Mouse (Mus musculus) layer of hippocampus, postnatal 14 days (tissue): ENCODE measurements around the gene Farp2. TPM values are rescaled to one million over a fixed set of nuclear protein-coding genes. Genes with fewer than 3 reads are reported as not detected.

Source experiments
- total RNA-seq, 2 experiments: library from RNA; stranded (reverse); gene quantifications; 2 replicates each; pipeline ENCODE4 v1.2.3; 2021

Gene Farp2
- total RNA-seq, 2 experiments from 2014 or later = 14.3 to 14.6 TPM

Other genes with a start within 250 kb of the Farp2 start
- 10 to 100 TPM; 20.6 to 23.4 TPM for gene Mterf4, start 206.2 kb upstream of the Farp2 start, total RNA-seq
- gene Ppp1r7, start 169.2 kb upstream of the Farp2 start, total RNA-seq = 10 to 100 TPM; 57.5 to 64.3 TPM
- 1 to 10 TPM; 5.2 to 6.7 TPM for gene Pask, start 168.6 kb upstream of the Farp2 start, total RNA-seq
- gene Ano7, start 138.1 kb upstream of the Farp2 start, total RNA-seq = under 1 TPM; 0.10 to 0.37 TPM
- 100 to 1,000 TPM; 146 to 155 TPM for gene Hdlbp, start 33.3 kb upstream of the Farp2 start, total RNA-seq
- gene Stk25, start 146.6 kb downstream of the Farp2 start, total RNA-seq = 100 to 1,000 TPM; 389 to 405 TPM
- 10 to 100 TPM; 85.2 to 95.5 TPM for gene Bok, start 173.6 kb downstream of the Farp2 start, total RNA-seq
- gene Atg4b, start 239.4 kb downstream of the Farp2 start, total RNA-seq = 10 to 100 TPM; 68.8 to 72.9 TPM
- gene Thap4, start 242.8 kb downstream of the Farp2 start, total RNA-seq = 10 to 100 TPM; 30.9 to 31.7 TPM